Mouse (Mus musculus) heart, adult 2 months (tissue): Measurements from ENCODE around the gene Polr2l.

Experiments
- CTCF ChIP-seq: fragments of 200-600 bp; IDR thresholded peaks from 2 replicates; pipeline ENCODE4 v1.8.1; 2022; ENCODE audit warnings: antibody characterized with exemption, mild to moderate bottlenecking, moderate library complexity
- POLR2A ChIP-seq: fragments of 200-500 bp; IDR thresholded peaks from 2 replicates; pipeline ENCODE4 v1.6.1; 2011; ENCODE audit warnings: mild to moderate bottlenecking, low read depth, low read length, control low read depth; ENCODE audit not compliant: insufficient read depth

DNA sequence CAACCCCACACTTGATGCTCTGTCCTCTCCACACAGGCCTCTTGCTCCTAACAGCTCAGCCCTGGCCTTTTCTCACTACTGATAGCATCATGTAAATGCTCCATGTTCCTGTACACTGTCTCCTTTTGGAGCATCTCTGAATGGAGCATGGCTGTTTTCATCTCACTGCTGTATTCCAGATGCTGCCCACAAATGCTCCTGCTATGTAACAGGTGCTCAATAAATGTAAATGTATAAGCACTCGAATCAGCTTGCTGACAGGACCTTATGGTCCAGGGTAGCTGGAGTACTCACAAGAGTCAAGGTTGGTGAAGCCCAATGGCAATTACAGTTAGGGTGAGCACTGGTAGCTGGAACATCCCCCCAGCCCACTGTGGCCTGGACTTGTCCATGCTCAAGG is 3.7 kb downstream of the Polr2l start:
- TF ChIP-seq CTCF: no peak
- 0 out of 2 replicates have a peak, but pooled peaks have one; percentile 35 for TF ChIP-seq POLR2A
